Mouse (Mus musculus) ES-E14 (cell line): Measurements from ENCODE around the gene Car10.

ENCODE experiments used
- CHD2 ChIP-seq: IDR thresholded peaks from 2 replicates; pipeline ENCODE4 v1.6.1; 2014; ENCODE audit warnings: mild to moderate bottlenecking, low read depth, low read length, inconsistent platforms
- MAFK ChIP-seq: IDR thresholded peaks from 2 replicates; pipeline ENCODE4 v1.6.1; 2014; ENCODE audit warnings: mild to moderate bottlenecking, low read depth, low read length, inconsistent platforms; ENCODE audit not compliant: insufficient read depth

DNA sequence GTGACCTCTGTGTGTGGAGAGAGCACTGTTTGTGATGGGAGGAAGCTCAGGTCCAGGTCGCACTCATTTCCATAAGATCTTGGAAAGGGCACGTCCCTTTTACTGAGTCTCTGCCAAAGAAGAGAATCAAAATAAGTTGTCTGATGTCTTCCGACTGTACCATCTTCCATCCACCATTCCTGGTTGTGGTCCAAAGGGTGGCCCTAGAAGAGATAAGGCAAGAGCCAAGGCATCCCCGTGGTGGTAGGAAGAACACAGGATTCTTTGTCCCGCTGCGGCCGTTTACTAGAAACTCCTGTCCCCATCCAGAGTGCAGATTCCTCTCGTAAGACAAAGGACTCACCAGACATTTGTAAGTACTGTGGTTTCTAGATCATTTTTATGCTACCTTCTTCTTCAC is 346.9 kb downstream of the Car10 start:
- TF ChIP-seq MAFK, result no peak
- TF ChIP-seq CHD2, result no peak
